Mouse (Mus musculus) olfactory bulb, adult 2 months (tissue): ENCODE data around the gene Aig1.

Source experiments
- CTCF ChIP-seq: fragments of 200-500 bp; IDR thresholded peaks from 2 replicates; pipeline ENCODE4 v1.5.1; 2012; ENCODE audit warnings: low read depth, mild to moderate bottlenecking, low read length, moderate library complexity; ENCODE audit not compliant: insufficient read depth
- POLR2A ChIP-seq: fragments of 200-500 bp; IDR thresholded peaks from 2 replicates; pipeline ENCODE4 v1.6.1; 2012; ENCODE audit warnings: mild to moderate bottlenecking, low read depth, low read length, moderate library complexity; ENCODE audit not compliant: insufficient read depth

GRCm38 (mm10) chr10:13674304-13675032, 194.3 kb downstream of the Aig1 start:
- TF ChIP-seq POLR2A = no peak
- TF ChIP-seq CTCF = no peak
